Mouse (Mus musculus) erythroblast, adult 5-6 weeks (primary cell): ENCODE measurements around the gene Lgr6. TPM values are rescaled to one million over a fixed set of nuclear protein-coding genes. Genes with fewer than 3 reads are reported as not detected.

Experiments
- ATAC-seq: replicated peaks from 2 replicates; pipeline ENCODE4 v1.8.0; 2016; ENCODE audit warnings: moderate number of reproducible peaks, mild to moderate bottlenecking, moderate TSS enrichment, inconsistent platforms; ENCODE audit not compliant: poor library complexity, low FRiP score, severe bottlenecking
- total RNA-seq, 2 experiments: library from RNA; stranded (forward) in 1 of 2; stranded (reverse) in 1 of 2; fragments of 150-400 nt in 1 of 2; fragments of 200-764, 138-1000 nt in 1 of 2; gene quantifications; 2 replicates each; pipeline versions ENCODE4 v1.2.3 to v1.2.4; 2015 to 2017; ENCODE audit warnings: low replicate concordance in 2 of 2

The Lgr6 gene
- total RNA-seq, 2 experiments from 2014 or later, result not detected

DNA sequence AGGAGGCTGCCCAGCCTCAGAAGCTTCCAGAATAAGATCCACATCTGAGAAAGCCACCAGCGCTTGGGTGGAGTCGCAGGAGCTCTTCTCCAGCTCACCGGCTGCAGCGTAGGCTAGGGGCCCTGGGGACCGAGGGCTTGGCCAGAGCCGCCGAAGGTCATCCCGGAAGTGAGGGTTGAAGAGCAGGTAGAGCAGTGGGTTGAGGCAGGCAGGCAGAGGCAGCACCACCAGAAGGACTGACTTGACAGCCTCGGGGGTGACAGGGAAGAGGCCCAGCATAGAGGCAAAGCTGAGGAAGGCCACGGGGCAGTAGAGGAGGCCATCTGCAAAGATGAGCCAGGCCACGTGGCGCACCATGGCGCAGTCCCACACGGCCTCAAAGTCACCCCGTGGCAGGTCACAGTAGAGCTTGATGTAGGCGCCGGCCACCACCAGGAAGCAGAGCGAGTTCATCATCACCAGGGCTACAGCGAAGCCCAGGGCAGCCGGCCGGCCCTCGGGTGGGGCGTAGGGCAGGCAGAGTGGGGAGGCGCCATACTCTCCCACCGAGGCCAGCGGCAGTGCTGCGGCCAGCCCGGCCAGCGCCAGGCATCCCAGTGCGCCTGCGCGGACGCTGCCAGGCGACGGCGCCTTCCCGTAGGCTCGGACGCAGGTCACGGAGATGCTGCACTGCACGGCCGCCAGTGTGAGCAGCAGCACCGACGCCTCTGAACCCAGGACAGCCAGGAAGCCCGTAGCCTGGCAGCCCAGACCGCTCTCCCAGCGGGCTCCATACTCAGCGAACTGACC is 117.7 kb downstream of the Lgr6 start:
- no peak for ATAC-seq

DNA sequence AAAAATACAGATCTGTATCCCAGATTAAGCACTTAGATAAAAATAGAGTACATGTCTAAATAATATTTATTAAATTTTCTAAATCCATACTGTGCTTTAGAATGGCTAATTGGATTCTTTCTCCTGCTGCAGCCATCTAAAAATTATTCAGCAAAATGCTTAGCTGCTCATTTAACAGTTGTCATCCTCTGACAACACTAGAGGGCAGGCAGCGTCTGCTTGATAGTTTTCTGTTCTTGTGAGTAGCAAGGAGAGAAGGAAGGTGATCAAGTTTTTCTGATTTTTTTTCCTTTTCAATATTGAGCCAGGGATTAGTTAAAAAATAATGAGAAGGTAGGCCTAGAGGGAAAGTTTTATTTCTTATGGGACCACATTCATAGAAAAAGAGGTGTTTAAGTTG is 132.2 kb downstream of the Lgr6 start:
- ATAC-seq, result no peak

- no peak for ATAC-seq
Observed at GRCm38 (mm10) chr1:134965430-134965829, 139.6 kb downstream of the Lgr6 start.

DNA sequence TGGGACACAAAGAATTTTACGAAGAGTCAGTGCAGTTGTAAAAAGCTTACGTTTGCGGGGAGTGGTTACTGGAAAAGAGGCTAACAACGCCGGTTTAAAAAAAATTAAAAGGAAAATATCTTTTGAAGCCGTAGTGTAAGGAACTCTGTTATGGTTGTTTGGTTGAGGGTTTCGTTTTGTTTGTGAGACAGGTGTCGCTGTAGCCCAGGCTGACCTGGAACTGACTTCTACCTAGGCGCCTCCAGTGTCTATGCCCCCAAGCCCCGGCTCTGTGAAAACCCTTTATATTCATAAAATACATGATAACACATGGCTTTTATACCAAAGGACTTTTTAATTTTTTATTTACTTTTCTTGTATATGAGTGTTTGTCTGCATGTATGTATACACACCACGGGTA is 142.3 kb downstream of the Lgr6 start:
- peak; percentile 74 for ATAC-seq

DNA sequence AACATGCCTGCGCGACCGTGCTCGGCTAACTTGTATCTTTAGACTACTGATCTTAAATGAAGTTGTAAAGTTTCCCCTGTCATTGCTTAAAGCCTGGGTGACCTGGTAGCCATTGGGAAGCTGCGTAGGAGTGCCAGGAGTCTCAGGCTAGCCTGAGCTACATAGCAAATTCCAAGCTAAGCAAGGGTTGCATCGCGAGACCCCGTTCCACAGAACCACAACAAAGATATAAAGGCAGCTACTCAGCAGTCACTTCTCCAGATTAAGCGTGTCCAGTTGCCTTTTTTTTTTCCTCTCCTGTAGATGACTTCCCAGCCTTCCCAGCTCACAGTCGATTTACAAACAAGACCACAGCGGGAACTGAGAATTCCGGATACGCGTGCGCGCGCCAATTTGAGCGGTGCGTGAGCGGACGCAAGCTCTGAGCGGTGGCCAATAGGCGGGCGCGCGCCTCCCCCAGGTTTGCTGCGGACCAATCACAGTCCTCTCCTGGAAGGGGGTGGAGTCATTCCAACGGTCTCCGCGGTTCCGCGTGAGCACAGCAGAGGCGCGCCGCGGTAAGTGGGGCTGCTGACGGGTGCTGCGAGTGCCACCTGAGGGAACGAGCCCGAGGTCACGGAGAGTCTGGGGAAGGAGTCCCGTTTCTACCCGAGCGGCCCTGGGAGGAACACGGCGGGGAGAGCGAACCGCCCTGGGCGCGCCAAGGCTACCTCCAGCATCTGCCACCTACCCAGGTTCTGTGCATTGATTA is 142.8 kb downstream of the Lgr6 start, which contains the start of gene Ube2t:
Gene Ube2t, plus strand, starts transcription at position 513 of the 751 bp plus-strand sequence.
- peak; percentile 98 for ATAC-seq

DNA sequence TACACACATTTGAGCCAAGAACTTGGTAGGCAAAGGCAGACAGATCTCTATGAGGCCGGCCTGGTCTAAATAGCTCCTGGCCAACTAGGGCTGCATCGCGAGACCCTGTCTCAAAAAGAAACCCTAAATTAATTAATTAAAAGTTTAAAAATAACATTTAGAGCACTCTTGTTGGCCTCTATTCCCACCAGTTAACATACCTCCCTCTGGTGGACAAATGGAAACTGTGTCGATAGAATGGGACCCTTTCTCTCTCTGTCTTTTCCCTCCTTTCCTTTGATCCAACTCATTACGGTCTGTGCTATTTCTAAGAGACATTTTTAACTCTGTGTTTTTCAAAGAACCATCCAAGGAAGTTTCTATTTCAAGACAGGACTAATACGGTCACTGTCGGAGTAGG is 144.4 kb downstream of the Lgr6 start:
- no peak for ATAC-seq

DNA sequence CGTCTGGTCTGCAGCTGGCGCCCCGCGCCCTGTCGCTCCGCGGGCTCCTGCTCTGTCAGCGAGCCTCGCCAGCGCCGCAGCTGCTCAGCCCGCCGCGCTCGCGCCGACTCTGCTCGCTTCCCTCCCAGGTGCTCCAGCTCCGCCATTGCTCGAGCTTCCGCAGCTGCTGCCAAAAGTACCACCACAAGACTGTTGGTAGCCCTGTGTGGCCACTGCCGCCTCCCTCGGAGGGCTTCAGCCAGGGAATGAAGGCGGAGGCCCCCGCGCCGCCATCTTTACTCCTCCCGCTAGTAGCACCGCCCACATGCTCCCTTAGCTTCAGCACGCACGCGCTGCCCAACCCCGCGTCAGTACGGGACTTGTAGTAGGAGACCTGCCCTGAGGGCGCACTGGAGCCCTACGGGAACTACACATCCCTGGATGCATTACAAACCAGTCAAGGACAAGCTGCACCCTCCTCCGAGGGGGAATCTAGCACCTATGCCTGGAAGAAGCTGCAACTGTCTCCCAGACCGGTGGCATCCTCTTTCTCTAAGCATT is 149.4 kb downstream of the Lgr6 start, which contains the start of gene Ppp1r12b:
Gene Ppp1r12b, minus strand, starts transcription at position 306 of the 540 bp plus-strand sequence.
- peak; percentile 100 for ATAC-seq

DNA sequence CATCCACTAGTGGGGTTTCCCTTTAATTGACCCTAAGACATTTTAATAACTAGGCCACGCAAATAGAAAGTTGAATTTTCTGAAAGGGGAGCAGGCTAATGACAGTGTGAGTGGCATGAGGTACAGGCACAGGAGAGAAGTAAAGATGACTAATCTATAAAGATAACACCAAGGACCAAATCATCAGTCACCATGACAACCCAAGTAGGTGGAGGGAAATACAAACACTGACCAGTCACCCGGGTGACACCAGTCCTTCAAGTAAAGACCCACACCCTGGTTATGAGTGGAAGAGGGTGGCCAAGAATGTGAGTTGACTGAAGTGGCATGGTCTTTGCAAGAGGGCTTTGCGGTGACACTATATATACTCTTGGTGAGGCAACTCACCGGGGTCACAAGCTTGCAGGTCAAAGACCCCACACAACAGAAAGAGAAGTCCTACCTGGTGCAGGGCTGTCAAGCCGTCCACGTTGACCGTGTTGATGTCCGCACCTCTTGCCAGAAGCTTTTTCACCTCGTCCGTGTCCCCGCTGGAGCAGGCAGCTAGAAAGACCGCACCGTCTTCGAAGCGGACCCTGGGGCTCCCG is 149.9 kb downstream of the Lgr6 start:
- no peak for ATAC-seq

- ATAC-seq, result no peak
Observed at GRCm38 (mm10) chr1:134949946-134950345, 155.1 kb downstream of the Lgr6 start.

- no peak for ATAC-seq
Observed at GRCm38 (mm10) chr1:134947590-134947989, 157.5 kb downstream of the Lgr6 start.

GRCm38 (mm10) chr1:134942898-134943297 is 162.2 kb downstream of the Lgr6 start:
- no peak for ATAC-seq

- no peak for ATAC-seq
Observed at GRCm38 (mm10) chr1:134940863-134941262, 164.2 kb downstream of the Lgr6 start.

DNA sequence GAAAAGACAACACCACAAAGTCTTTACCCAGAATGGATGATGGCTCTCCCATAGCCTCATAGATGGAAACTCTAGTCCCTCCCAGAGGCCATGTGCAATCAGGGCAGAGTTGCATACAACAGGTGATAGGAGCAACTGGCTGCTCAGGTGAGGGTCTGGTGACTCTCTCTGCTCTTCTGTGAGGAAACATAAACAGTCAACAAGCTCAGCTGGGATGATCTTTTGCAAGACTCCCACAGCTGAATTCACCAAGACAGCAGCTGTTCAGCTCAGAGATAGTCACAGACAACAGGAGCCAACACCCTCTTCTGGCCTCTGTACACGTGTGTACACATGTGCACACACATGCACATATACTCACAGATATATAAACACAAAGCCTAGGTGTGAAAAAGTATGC is 166.8 kb downstream of the Lgr6 start:
- ATAC-seq, result no peak

- ATAC-seq, result no peak
Observed at GRCm38 (mm10) chr1:134936335-134936734, 168.7 kb downstream of the Lgr6 start.

Other genes starting within 250 kb of the Lgr6 start
- 0.63 and 1.5 TPM in 2 replicates for gene Ppp1r12b, start 149.3 kb downstream of the Lgr6 start, total RNA-seq (2015; ENCODE audit: low replicate concordance)
- 5.2 and 5.9 TPM in 2 replicates for gene Ppp1r12b, start 149.3 kb downstream of the Lgr6 start, total RNA-seq (2017; ENCODE audit: low replicate concordance)
- 26.3 and 43.6 TPM in 2 replicates for gene Ube2t, start 142.7 kb downstream of the Lgr6 start, total RNA-seq (2015; ENCODE audit: low replicate concordance)
- 7.8 and 24.8 TPM in 2 replicates for gene Ube2t, start 142.7 kb downstream of the Lgr6 start, total RNA-seq (2017; ENCODE audit: low replicate concordance)
- gene Ptpn7, start 27.4 kb upstream of the Lgr6 start, total RNA-seq (2015; ENCODE audit: low replicate concordance), result 14.6 and 15.5 TPM in 2 replicates
- 22.7 and 23.9 TPM in 2 replicates for gene Ptpn7, start 27.4 kb upstream of the Lgr6 start, total RNA-seq (2017; ENCODE audit: low replicate concordance)
- 22.3 and 23.4 TPM in 2 replicates for gene Arl8a, start 41.5 kb upstream of the Lgr6 start, total RNA-seq (2015; ENCODE audit: low replicate concordance)
- 7.2 and 11.9 TPM in 2 replicates for gene Arl8a, start 41.5 kb upstream of the Lgr6 start, total RNA-seq (2017; ENCODE audit: low replicate concordance)
- gene Gpr37l1, start 62.4 kb upstream of the Lgr6 start, total RNA-seq (2015; ENCODE audit: low replicate concordance), result 1.0 TPM in 1 of 2 replicates, not detected in the other
- gene Gpr37l1, start 62.4 kb upstream of the Lgr6 start, total RNA-seq (2017; ENCODE audit: low replicate concordance), result not detected in 2 replicates
- not detected in 2 replicates for gene Elf3, start 153.3 kb upstream of the Lgr6 start, total RNA-seq (2015; ENCODE audit: low replicate concordance)
- not detected in 2 replicates for gene Elf3, start 153.3 kb upstream of the Lgr6 start, total RNA-seq (2017; ENCODE audit: low replicate concordance)
- gene Rnpep, start 178.8 kb upstream of the Lgr6 start, total RNA-seq (2015; ENCODE audit: low replicate concordance), result 19.4 and 26.9 TPM in 2 replicates
- 15.3 and 18.6 TPM in 2 replicates for gene Rnpep, start 178.8 kb upstream of the Lgr6 start, total RNA-seq (2017; ENCODE audit: low replicate concordance)
- gene Timm17a, start 208.5 kb upstream of the Lgr6 start, total RNA-seq (2015; ENCODE audit: low replicate concordance), result 15.8 and 34.1 TPM in 2 replicates
- 3.3 TPM in 2 replicates for gene Timm17a, start 208.5 kb upstream of the Lgr6 start, total RNA-seq (2017; ENCODE audit: low replicate concordance)
- gene Lmod1, start 219.5 kb upstream of the Lgr6 start, total RNA-seq (2015; ENCODE audit: low replicate concordance), result not detected in 2 replicates
- not detected in 2 replicates for gene Lmod1, start 219.5 kb upstream of the Lgr6 start, total RNA-seq (2017; ENCODE audit: low replicate concordance)